Mouse (Mus musculus) cerebellum, adult 9-11 months (tissue): ENCODE results near the gene U2af1.

Source experiments
- DNase-seq: peaks from one replicate; pipeline ENCODE4 v3.0.0; 2022

The U2af1 gene

DNA sequence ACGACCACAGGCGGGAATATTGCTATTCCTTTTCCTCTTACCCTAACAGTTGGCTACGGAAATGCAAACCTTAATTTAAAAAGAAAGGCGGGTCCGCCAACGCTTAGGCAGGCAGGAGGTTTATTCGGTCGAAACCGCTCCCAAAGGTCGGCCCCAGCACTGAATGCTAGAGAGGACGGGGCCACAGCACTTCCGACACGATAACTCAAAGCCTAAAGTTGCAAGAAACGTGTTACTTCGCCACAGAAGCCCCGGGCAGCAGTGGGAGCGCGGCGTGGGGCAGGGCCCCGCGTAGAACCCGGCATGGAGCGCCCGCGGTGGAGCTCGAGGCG, 590 bp downstream of the U2af1 start:
- DNase-seq: no peak

GRCm38 (mm10) chr17:31657141-31657983, 1.3 kb downstream of the U2af1 start:
- DNase-seq: no peak

DNA sequence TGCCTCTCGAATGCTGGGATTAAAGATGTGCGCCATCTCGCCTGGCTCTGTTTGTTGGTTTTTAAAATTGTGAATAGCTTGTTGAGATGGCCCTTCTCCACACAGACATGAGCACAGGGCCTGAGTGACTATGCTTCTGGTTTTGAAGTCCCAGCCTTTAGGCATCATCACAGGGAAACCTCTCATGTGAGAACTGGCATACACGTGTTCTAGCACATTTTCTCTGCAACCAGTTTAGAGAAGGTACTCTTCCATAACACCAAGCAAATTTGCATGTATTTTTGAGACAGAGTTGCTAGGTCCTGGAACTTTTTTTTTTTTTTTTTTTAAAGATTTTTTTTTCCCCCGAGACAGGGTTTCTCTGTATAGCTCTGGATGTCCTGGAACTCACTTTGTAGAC, 2.0 kb downstream of the U2af1 start:
- no peak for DNase-seq

- no peak for DNase-seq
These were observed 3.3 kb downstream of the U2af1 start for GRCm38 (mm10) chr17:31655366-31655765.

- DNase-seq: no peak
These were observed 5.4 kb downstream of the U2af1 start for GRCm38 (mm10) chr17:31653277-31653676.

DNA sequence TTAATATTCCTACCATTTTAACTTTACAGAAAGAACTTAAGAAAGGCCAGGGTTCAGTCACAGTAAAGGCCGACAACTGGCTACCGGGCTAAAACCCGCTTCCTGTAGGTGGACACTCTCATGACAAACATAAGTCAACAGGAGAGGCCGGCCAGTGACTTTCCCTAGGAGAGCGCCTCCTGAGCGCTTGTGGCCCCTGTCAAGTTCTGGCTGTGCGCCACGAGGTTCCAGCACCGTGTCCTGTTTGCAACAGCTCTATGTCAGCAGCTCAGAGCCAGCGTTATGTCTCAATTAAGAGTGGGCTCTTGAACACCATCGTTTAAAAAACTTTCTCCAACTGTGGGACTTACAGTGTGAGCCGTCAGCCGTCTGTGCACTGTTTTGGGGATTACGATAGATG, 6.5 kb downstream of the U2af1 start:
- no peak for DNase-seq

GRCm38 (mm10) chr17:31646199-31647002, 12.3 kb downstream of the U2af1 start:
- DNase-seq: no peak

DNA sequence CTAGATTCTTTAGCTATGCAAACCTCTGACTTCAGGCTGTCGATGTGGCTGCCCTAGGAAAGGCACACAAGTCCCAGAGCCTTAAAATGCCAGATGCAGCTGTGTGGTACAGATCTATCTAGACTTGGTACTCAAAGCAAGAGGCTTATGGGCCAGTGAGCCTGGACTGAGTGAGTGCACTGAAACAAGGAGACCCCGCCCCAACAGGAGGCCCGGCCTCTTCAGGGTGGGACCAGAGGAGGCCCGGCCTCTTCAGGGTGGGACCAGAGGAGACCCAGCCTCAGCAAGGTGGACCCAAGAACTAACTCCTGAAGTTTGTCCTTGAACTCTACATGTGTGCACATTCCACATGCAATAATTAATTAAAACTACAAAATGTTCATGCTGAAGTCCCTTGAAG, 15.8 kb downstream of the U2af1 start:
- DNase-seq: no peak

DNA sequence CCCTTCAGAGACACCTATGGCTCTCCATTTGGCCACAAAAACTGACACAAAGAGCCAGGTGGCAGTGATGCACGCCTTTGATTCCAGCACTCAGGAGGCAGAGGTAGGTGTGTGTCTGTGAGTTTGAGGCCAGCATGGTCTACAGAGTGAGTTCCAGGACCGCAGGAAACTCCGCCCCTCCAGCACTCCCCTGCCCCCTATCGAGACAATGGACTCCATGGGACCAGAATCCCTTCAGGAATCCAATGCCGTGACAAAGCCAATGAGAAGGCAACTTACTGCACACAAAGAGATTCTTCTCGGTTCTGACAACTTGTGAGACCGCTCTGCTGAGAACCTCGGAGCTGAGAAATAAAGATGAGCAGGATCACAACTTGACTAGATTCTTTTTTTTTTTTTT, 16.4 kb downstream of the U2af1 start:
- no peak for DNase-seq

DNA sequence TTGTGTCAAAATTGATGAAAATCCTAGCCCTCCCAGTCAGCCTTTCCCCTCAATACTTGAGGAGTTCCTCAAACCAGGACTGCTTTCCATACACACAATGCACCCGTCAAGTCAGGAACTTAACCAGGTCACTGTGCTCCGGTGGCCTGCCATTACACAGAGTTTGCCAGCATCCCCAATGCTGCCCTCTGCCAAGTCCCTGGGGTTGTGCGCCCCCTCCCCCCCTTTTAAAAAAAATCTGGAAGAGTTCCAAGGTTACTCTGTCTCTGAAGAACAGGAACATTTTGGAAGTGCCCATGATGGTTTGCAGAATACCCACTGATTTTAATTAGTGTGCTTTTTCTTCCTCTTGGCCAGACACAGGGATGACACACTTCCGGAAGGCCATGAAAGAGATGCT, 19.0 kb downstream of the U2af1 start:
- DNase-seq: no peak

GRCm38 (mm10) chr17:31637866-31638570, 20.7 kb downstream of the U2af1 start:
- DNase-seq: no peak

GRCm38 (mm10) chr17:31636942-31637811, 21.5 kb downstream of the U2af1 start, which contains the start of gene Cbs:
Gene Cbs, minus strand, starts transcription at chr17:31637238.
- peak; percentile 47 for DNase-seq

- no peak for DNase-seq
These were observed 22.3 kb downstream of the U2af1 start for GRCm38 (mm10) chr17:31636277-31636941.

DNA sequence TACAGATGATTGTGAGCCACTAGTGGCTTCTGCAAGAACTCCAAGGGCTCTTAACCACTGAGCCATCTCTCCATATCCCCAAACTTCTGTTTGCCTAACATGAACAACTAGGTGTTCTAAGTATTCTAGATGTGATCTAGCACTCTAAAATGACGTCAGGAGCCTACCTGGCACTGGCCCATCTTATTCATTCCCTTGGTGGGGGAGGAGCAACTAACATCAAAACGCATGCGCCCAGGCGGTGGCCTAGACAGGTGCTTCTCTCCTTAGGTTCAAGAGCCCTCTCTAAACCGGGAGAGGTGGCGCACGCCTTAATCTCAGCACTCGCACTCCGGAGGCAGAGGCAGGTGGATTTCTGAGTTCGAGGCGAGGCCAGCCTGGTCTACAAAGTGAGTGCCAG, 22.9 kb downstream of the U2af1 start:
- no peak for DNase-seq

DNA sequence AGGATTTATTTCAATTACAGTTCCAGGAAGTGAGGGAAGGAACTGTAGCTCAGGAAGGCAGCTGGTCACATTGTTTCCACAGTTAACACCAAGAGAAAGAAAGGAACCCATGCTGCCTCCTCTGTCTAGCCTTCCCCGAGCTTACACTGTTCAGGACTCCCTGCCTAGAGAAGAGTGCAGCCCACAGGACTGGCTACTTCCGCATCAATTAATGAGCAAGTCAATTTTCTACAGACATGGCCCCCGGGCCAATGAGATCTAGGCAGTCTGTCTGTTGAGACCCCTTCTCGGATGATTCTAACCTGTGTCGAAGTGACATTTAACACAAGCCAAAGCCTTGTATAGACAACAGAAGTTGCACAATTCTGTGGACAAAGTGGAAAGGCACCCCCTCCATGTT, 23.8 kb downstream of the U2af1 start:
- no peak for DNase-seq

GRCm38 (mm10) chr17:31633007-31633406, 25.7 kb downstream of the U2af1 start:
- DNase-seq: no peak

GRCm38 (mm10) chr17:31631081-31631800, 27.5 kb downstream of the U2af1 start:
- DNase-seq: no peak

DNA sequence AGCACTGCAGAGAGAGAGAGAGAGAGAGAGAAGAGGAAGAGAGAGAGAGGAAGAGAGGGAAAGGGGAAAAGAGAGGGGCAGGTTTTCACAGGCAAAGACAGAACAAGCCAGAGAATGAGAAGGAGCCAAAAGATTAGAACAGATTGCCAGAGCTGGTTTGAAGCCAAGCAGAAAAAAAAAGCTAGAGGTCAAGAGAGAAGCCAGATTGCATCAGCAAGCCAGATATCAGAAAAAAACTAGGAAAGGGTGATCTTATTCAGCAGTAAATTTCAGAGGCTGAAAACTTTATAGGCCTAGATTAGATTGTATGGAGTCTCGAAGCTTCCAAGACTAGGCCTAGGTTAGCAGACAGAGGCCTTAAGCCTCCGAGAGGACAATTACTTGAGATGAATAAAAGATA, 30.7 kb downstream of the U2af1 start:
- no peak for DNase-seq

DNA sequence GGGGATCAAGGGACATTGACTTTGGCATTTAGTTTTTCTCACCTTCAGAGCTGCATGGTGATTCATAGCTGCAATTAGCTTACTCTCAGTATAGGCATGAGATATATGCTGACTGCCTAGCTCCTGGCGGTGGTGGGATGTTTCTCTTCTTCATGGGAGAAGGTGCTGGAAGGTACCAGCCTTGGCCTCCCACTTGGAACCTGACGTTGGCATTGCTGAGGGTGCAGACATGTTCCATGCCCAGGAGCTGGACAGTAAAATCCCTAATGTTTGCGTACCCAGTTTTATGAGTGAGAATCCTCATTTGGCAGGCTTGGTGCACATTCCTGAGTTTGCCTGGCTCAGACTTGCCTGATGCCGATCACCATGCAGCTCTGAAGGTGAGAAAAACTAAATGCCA, 35.6 kb downstream of the U2af1 start:
- no peak for DNase-seq

DNA sequence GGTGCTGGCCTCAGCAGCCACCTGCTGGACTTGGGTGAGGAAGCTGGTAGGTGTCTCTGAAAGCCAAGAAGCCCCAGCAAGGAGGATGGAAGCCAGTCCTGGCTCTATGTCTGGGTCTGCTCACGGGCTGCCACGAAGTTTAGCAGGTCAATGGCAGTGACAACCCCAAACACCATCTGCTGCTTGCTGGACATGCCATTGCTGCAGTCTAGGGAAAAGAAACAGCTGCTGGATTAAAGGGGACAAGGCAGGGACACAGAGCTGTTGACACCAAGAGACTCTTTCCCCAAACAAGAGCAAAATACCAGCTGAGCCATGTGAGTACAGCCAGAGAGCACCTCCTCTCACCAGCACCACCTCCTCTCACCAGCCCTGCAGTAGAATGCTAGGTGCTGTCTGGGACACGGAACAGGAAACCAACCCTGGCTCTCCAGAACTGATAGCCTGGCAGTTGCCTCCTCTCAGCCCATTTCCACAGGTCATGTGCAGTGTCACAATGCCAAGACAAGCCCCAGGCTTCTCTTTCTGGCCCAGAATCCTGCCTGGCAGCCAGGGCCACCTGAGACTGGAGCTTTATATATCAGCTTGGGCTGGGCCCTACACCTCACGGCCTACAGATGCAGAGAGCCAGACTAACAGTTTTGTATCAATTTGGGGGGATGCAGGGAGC, 45.5 kb downstream of the U2af1 start:
- DNase-seq: peak; percentile 25

- no peak for DNase-seq
These were observed 48.8 kb downstream of the U2af1 start for GRCm38 (mm10) chr17:31609895-31610294.
